Mouse (Mus musculus): Measurements from ENCODE around the gene Ldlrad3.
A peak's percentile ranks its signal among the peaks of the same experiment; 100 is the strongest.

Ldlrad3 gene

DNA sequence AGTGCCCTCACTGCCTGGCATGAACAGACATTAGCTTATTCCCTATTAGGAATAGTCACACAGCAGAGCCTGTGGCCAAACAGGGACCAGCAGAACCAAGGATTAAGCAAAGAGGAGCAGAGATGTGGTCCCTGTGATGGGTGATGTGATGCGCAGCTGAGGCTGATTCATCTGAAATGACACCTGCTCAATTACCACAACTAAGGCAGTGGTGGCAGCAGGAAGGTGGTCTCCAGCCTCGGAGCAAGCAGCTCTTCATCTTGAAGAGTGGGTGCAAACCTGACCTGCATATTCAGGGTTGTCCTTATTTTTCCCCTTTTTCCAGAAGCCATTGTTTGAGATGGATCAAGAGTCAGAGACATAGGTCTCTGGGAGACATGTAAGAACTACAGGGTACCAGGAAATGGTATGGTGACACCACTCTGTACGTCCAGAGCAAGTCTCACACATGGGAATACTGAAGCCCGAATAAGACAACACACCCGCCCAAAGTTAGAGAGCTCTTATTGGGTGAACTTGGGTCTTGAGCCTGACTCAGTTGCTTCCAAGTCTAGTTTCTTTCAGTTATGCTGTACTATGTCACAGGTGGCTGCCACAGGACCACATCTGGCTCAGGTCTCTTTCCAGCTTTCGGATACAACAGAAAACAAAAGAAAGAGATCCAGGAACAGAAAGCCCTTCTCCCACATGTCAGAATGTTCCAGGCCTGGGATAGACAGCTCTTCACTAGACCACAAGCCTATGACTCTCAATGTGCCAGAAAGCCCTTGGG, 112.7 kb downstream of the Ldlrad3 start:
- DNase-seq (ENCODE audit: low read depth, low spot score), result no peak

DNA sequence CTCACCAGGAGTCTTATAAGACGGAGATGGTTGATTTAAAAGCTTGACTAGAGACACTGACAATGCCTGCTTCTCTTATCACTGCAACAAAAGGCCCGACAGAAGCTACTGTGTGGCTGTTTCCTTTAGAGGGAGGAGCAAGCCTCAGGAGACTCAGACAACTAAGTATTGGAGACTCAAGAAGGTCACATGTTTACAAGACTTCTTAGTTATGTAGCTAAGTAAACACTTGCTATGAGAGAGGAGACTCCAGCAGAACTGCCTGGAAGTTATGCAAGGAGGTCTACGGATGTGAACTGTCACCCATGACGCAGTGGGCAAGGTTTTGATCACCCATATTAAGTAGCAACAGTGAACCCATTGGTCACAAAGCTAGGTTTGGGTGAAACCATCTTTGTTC, 113.3 kb downstream of the Ldlrad3 start:
- DNase-seq (ENCODE audit: low read depth, low spot score), result no peak

DNA sequence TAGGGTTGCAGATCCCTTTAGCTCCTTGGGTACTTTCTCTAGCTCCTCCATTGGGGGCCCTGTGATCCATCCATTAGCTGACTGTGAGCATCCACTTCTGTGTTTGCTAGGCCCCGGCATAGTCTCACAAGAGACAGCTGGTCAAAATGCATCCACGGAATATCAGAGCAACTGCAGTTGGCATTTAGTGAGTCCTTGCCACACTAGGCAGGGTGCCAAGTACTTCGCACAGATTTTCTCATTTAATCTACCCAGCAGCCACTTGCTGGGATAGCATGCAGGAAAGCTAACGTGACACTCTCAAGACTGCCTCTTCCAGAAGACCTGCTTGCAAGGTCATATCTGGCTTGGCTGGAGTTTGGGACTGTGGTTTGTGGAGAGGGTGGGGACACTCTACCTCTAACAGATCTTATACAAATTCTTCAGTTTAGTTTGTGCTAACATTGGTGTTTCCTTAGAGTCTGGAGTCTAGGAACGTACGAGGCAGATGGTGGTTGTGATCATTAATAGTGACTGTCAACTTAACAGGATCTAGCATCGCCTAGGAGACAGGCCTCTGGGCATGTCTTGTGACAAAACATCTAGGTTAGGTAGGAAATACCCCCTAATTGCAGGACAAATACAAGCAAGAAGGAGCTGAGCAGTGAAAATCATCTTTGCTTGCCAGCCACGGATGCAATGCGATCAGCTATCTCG, 115.0 kb downstream of the Ldlrad3 start:
- no peak for DNase-seq (ENCODE audit: low read depth, low spot score)

DNA sequence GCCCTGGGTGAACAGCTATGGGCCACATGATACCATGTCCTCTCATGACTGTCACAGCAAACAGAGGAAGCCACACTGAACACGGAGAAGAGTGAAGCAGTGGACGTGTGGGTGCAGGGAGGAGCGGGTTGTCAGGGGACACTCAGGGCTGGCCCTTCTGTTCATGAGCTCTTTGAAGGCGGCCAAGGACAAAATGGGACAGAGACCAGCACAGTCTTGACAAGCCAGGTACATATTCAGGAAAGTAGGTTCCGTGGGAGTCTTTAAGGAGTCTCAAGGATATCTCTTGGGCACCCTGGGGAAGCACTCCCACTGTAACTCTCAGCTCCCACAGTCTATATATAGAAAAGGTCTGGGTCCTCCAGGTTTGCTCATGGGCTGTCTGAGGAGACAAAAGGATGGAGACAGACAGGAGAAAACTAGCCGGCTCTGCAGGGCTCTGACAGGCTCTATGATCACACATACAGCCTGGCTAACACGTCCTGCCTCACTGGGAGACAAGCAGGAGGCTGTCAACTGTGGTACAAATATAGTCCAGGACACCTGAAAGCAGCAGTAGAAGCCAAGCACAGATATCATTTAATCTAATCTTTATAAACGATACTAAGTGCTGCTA, 121.3 kb downstream of the Ldlrad3 start:
- no peak for DNase-seq (ENCODE audit: low read depth, low spot score)

DNA sequence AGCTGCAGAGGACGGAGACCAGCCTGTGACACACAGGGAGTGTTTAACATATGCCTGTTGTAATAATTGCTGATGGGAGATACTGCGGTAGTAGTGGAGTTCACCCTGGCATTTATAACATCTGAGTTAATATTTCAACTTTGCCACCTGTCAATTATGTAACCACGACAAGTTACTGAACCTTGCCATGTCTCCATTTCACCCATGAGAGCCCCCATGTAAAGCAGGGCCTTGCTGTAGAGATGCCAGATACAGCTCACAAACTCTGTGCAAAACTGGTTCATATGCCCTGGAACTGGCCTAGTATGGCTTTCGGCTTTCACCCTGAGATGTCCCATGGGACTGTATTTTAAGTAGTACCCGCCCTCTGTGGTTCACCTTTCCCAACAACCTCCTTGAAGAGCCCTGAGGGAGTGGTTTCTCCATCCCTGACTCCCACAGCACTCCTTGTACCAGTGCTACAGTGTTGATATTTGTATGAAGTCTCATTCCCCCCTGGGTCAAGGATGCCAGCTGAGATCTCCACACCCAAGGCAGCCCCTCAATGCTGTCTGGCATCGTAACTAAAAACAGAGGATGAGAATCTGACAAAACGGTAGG, 122.2 kb downstream of the Ldlrad3 start:
- DNase-seq (ENCODE audit: low read depth, low spot score), result no peak

DNA sequence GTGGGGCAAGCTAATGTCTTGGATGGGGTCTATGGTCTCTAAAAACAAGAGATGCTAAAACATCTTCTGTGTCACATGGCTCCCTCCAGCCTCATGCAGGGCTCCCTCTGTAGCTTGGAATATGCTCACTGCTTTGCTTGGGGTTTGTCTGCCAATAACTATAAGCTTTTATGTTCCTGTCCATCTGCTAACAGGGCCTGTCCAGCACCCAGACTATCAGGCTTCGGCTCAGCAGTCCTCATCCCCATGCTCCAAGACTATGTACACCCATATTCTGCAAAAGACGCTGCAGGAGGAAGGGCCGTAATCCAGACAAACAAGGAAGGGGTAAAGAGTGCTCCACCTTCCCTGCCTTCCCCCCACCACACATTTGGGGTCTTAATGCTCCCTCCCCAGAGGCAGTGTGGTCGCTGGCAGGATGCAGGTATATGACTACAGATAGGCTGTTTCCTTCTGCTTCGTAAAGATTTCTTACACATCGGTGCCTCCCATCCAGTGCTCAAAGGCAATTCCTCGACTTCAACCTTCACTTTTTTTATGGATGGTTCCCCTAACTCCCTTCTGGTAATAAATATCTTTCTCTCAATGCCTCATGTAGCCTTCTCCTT, 123.2 kb downstream of the Ldlrad3 start:
- DNase-seq (ENCODE audit: low read depth, low spot score), result no peak

DNA sequence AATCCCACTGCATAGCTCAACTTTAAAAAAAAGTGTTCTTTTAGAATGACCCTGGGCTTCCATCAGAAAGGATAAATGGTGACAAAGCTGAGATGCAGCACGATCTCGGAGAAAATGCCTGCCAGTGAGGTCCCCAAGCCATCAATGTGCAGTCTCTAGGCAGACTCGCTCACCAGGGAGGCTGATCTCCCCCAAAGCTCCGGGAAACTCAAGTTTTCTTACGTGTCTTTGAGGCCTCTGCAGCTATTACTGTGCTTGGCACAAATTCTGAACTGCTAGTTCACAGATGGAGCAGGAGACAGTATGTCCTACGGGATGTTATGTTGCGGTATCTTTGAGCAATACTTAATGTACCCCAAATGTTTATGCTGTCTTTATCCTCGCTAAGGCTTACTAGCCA, 124.3 kb downstream of the Ldlrad3 start:
- no peak for DNase-seq (ENCODE audit: low read depth, low spot score)

DNA sequence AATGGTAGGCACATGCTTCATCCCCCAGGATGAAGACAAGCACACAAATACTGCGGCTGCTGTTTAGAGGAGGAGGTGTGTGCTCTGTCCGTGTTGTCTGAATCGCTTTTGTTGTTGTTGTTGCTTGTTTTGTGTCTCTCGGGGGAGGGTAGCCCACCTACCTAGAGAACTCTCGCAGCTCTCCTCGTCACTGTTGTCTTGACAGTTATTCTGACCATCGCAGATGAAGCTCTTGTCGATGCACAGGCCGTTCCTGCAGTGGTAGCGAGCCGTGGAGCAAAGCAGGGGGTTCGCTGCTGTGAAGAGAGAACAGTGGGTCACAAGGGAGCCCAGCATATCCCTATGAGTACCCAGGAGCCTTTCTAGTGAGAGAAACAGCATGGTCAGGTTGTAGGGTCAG, 128.4 kb downstream of the Ldlrad3 start:
- no peak for DNase-seq (ENCODE audit: low read depth, low spot score)

DNA sequence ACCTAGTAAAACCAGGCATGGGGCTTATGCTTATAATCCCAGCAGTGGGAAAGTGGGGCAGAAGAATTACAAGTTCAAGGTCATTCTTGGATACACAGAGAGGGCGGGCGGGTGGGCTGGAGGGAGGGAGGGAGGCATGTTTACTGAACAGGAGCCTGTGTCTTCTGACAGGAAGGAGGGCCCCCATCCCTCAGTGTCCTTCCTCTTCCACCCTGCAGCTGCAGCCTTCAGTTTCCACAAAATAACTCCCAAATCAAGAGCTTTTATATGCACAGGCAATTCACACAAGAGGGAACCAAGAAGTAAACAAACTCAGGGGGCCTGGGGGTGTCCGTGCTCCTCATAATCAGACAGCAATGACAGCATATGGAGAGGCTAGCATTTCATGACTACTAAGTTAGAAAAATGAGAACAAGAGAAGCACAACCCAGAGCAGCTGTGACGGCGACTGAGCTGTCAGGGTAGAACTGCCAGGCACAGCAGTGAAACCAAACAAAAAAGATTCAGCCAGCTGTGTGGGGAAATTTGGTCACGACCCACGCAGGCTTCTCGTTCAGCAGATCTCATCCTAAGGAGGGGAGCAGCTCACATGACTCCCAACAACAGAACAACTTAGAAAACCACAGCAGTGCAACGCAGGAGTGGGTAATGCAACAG, 129.0 kb downstream of the Ldlrad3 start:
- DNase-seq (ENCODE audit: low read depth, low spot score), result peak; percentile 33

DNA sequence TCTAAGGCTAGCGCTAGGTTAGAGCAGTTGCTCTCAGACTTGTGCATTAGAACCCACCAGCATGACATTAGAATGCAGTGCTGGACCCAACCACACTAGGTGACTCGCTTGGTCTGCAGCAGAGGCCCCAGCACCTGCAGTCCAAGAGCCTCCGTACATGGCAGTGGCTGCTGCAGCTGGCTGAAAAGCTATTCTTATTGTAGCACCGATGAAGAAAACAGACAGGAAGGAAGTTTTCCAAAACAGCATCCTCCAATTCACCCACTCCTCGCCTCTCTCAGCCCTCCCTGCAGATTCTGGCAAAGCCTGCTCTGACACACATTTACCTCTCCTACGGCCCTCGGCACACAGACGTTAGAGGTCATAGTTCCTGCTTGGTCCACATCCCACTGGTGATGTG, 130.0 kb downstream of the Ldlrad3 start:
- no peak for DNase-seq (ENCODE audit: low read depth, low spot score)

DNA sequence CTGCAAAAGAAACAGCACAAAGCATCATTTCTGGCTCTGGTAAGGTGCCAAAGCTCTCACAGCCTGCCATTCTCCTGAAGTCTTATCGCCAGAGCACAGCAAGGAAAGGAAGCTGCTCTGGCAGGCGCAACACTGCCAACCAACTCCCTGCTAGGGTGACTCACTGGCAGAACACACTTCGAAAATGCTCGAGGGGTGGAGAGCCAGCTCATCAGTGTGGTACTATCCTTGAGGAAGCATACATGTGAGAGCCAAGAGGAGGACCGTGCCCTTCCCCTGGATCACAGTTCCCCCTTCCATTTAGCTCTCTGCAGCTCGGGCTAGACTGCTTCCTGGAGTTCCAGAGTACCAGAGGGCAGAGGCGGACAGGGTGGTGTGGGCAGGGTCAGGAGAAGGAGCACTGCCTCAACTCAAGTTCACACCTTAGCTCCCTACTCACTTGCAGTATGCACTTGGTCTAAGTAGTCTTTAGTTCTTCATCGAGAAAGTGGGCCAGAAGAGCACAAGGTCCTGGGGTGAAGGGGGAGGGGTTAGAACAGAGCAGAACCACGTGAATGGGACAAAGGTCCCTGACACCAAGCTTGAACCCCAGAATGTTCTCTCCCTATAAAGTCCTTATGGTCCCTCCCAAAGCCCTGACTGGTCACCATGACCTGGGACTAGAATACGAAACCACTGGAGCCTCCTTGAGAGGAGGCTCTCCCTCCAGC, 133.1 kb downstream of the Ldlrad3 start:
- DNase-seq (ENCODE audit: low read depth, low spot score), result peak; percentile 34

DNA sequence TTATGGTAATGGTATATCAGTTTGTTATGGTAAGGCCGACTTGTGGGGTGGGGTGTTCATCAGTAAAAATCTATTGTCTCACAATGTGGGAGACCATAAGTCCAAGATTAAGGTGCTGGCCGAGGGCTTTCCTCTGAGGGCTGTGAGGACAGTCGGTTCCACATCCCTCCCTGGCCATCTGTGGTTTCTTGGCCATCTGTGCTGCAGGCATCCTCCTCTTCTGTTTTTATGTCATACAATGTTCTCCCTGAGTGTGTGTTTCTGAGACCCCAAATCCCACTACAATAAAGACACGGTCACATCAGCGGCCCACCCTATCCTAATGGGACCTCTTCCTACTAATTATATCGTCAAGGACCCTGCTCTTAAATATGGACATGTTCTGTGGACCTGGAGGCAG, 133.8 kb downstream of the Ldlrad3 start:
- DNase-seq (ENCODE audit: low read depth, low spot score), result no peak

DNA sequence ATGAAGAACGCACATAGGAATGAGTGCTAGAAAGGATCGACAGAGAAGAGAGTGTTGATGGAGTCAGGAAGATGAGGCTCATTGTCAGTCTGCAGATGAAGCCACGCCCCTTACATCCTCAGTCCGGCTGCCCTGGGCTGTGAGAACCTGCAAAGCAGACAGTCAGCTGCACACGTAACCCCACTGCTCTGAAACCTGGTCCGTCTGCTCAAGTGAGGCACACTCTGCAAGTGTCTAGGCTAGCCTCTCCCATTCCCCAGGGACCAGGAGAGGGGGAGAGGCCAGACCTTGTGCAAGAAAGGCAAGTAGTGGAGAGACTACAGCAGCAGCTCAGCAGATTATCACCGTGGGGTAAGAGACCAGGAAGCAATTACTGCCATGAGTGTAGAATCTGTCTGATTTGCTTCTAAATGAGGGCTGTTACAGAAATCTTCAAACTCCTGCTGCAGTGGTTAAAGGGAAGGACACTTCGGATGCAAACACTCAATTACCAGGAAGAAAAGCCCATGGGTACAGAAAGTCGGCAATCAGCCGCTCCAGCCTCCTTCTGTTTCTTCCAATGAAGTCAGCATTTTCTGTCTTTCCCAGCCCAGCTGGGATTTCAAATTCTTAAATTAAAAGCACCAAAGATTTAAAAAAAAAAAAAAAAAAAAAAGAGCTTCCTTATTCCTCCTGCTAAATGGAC, 136.2 kb downstream of the Ldlrad3 start:
- peak; percentile 20 for DNase-seq (ENCODE audit: low read depth, low spot score)

DNA sequence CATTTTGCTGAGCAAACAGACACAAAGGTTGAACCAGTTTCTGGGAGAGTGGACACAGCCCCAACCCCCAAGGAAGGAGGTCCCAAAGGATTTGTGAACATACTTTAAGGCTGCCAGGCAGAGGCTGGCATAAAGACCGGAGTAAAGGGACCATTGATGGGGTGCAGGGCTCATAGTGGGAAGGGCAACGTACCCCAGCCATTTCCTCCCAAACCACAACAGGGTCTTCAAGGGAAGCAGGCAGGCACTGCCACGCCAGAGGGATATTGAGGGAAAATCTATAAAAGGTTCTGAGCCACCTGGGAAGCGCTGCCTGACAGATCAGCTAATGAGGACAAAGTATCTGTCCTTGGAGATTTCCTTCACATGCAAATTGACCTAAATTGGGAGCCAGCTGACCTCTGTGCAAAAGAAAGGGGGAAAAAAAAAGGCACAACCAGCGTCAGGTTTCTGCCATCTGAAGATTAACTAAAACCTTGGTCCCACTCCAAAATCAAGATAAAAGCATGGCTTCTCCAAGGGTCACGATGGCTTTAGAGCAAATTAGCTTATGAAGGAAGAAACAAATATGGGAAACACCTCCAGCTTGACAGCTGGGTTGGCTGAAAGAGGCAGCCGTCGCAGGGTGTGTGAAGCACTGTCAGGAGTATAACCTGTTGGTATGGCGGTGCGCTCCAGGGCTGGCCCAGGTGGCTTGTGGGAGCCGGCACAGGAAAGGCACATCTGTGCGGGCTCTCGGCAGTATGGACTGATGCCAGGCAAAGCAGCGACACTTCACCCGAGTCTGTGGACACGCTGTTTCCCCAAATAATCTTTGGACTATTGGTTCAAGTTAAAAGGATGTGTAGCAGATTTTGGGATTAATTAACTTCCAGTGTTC, 137.6 kb downstream of the Ldlrad3 start:
- DNase-seq (ENCODE audit: low read depth, low spot score), result no peak

DNA sequence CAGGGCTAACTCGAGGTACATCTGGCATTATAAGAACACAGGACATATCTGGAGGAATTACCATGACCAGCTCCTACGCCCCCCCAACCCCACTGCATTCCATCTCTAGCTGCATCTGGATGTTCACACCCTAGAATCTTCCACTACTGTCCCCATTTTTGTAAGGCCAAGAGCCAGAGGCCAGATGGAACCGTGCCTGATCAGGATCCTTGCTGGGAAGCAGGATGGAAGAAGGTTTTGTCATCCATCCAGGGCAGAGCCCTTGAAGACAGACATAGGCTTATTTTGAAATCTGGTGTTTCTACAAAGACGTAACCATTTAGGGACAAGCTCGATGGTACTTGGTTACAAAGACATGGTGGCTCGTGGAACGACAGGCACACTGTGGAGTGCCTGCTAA, 139.7 kb downstream of the Ldlrad3 start:
- DNase-seq (ENCODE audit: low read depth, low spot score), result no peak

DNA sequence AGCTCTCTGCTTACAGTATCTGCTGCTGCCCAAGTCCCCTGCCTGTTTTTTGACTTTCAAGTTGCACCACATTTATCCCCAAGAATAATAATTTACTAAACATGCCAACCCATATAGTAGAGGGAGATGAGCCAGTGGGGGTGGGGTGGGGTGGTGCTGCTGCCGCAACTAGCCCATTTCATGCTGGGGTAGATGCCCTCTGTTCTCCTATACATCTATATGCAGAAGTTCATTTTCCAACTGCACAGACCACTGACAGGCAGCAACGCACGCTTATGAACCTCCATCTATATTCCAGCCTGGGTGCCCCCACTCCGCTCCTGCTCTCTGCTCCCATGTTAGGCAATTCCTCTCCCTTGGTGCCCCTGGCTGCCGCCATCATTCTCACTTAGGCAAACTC, 145.7 kb downstream of the Ldlrad3 start:
- DNase-seq (ENCODE audit: low read depth, low spot score), result no peak

DNA sequence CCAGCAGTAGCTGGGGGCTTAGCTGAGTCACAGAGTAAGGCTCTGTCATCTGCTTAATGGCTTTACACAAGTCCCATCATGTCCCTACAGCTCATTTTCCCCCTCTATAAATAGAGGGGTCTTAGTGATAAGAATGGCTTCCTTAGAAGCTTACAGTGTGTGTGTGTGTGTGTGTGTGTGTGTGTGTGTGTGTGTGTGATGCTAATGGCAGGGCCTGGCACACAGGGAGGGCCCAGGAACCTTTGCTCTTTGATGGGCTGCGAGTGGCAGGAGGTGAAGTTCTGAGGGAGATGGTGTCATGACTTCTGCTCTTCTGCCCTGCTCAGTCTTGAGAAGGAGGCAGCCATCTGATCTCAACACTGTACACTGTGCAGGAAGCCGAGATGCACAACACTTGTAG, 146.2 kb downstream of the Ldlrad3 start:
- DNase-seq (ENCODE audit: low read depth, low spot score), result no peak

DNA sequence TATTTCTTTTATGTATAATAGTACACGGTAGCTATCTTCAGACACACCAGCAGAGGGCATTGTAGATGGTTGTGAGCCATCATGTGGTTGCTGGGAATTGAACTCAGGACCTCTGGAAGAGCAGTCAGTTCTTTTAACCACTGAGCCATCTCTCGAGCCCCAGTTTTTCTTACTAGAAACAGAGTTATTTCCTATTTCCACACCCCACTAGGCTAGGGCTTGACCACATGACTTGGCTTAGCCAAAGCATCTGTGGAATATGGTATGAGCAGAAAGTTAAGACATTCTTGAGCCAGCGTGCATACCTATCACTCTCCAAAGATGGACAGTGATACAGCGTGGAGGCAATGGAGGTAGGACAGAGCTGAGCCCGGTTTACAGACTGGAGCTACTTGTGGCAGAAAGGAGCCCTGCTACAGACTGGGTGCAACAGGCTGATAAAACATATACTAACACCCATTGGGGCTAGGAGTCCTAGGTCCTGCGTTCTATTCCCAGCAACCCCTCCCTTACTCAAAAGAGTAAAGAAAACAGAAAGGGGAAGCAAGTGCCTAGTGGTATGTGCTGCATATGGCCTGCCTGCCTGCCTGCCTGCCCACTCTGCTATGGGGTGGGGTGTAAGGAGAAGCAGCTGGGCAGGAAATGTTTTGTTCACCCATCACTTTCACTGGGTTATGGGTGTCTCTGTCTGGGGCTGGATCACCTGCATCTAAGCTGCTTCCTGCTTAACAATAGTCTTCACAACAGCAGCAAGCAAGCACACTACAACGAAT, 147.1 kb downstream of the Ldlrad3 start:
- DNase-seq (ENCODE audit: low read depth, low spot score), result peak; percentile 42
